Mouse (Mus musculus): ENCODE data around the gene Timp3.

GRCm38 (mm10) chr10:86339121-86339520, 38.9 kb downstream of the Timp3 start:
- TF ChIP-seq EP300 (IDR thresholded peaks at IDR 0.05; ENCODE audit: insufficient read depth, low read depth, low read length) (no peak), CTCF (IDR thresholded peaks at IDR 0.05) (no peak), POLR2A (IDR thresholded peaks at IDR 0.05; ENCODE audit: insufficient read depth, low read depth, low read length) (no peak)

All from heart, adult 2 months (tissue).